Mouse (Mus musculus): ENCODE measurements around the gene Gm9507. TPM values are rescaled to one million over a fixed set of nuclear protein-coding genes. Genes with fewer than 3 reads are reported as not detected.

The Gm9507 gene
- polyA plus RNA-seq (2014; fragmentation: Nextera tagmentation; extraction: Ambion mirVana), result not detected in 2 replicates

GRCm38 (mm10) chr10:77811743-77812142 is at the start of gene Gm9507:
TSS of gene Gm9507 (minus strand) at chr10:77811843.
- peaks cover 4% of the 10 kb centered on the region; the same call in 1 of the 2 replicates for H3K9me3 ChIP-seq (ENCODE audit: control insufficient read depth, low read length)
- no peak within 1 kb of the TSS for H3K27ac ChIP-seq (replicated peaks; ENCODE audit: low read depth, low read length)
- no peak within 1 kb of the TSS for H3K4me3 ChIP-seq (ENCODE audit: low read depth, low read length)
- no peaks in the 10 kb centered on the region for H3K4me1 ChIP-seq (ENCODE audit: control insufficient read depth, insufficient read depth, low read length)
- no peak for ATAC-seq (ENCODE audit: insufficient number of reproducible peaks, low FRiP score, low TSS enrichment, low read depth)
- H3K9ac ChIP-seq (ENCODE audit: low read length), result no peak within 1 kb of the TSS
- no peak for DNase-seq (ENCODE audit: low spot score)
- no peaks in the 10 kb centered on the region for H3K36me3 ChIP-seq (ENCODE audit: control insufficient read depth, insufficient read depth, low read length)
- H3K27me3 ChIP-seq (ENCODE audit: control insufficient read depth, insufficient read depth, low read length), result no peaks in the 10 kb centered on the region
- WGBS, result 69% methylated on average over 5 of the region's 5 CpGs
- H3K4me2 ChIP-seq (ENCODE audit: low read depth, severe bottlenecking), result no peak within 1 kb of the TSS

- Histone ChIP-seq H3K9ac (ENCODE audit: low read length) (no peak within 1 kb of the TSS), H3K4me2 (ENCODE audit: low read depth, severe bottlenecking) (no peak within 1 kb of the TSS), H3K27ac (replicated peaks; ENCODE audit: low read depth, low read length) (no peak within 1 kb of the TSS), H3K36me3 (ENCODE audit: control insufficient read depth, insufficient read depth, low read length) (no peaks in the 10 kb centered on the region), H3K9me3 (ENCODE audit: control insufficient read depth, low read length) (no peaks in the 10 kb centered on the region), H3K4me3 (ENCODE audit: low read depth, low read length) (no peak within 1 kb of the TSS), H3K27me3 (ENCODE audit: control insufficient read depth, insufficient read depth, low read length) (no peaks in the 10 kb centered on the region), H3K4me1 (ENCODE audit: control insufficient read depth, insufficient read depth, low read length) (no peaks in the 10 kb centered on the region)
- ATAC-seq (ENCODE audit: insufficient number of reproducible peaks, low FRiP score, low TSS enrichment, low read depth) (no peak), DNase-seq (ENCODE audit: low spot score) (no peak)
- 74% methylated on average over 9 of the region's 9 CpGs for WGBS
Observed at GRCm38 (mm10) chr10:77852559-77852958, 40.9 kb upstream of the Gm9507 start, which contains the start of gene Gm10318. TSS of gene Gm10318 (plus strand) at chr10:77852859.

- Histone ChIP-seq H3K4me2 (ENCODE audit: low read depth, severe bottlenecking) (no peak overlapping the region), H3K27me3 (ENCODE audit: control insufficient read depth, insufficient read depth, low read length) (no peaks in the 10 kb centered on the region), H3K9ac (ENCODE audit: low read length) (no peak overlapping the region), H3K27ac (replicated peaks; ENCODE audit: low read depth, low read length) (no peak overlapping the region), H3K4me3 (ENCODE audit: low read depth, low read length) (no peak overlapping the region), H3K36me3 (ENCODE audit: control insufficient read depth, insufficient read depth, low read length) (no peaks in the 10 kb centered on the region), H3K9me3 (ENCODE audit: control insufficient read depth, low read length) (no peaks in the 10 kb centered on the region; the same call in 1 of the 2 replicates), H3K4me1 (ENCODE audit: control insufficient read depth, insufficient read depth, low read length) (no peaks in the 10 kb centered on the region)
- no peak for DNase-seq (ENCODE audit: low spot score)
- 91% methylated on average over 2 of the region's 2 CpGs for WGBS
- no peak for ATAC-seq (ENCODE audit: insufficient number of reproducible peaks, low FRiP score, low TSS enrichment, low read depth)
Observed at GRCm38 (mm10) chr10:77847538-77847937, 35.9 kb upstream of the Gm9507 start.

GRCm38 (mm10) chr10:77846961-77847360 is 35.3 kb upstream of the Gm9507 start:
- WGBS, result 31% methylated on average over 2 of the region's 2 CpGs
- Histone ChIP-seq H3K36me3 (ENCODE audit: control insufficient read depth, insufficient read depth, low read length) (no peaks in the 10 kb centered on the region), H3K27me3 (ENCODE audit: control insufficient read depth, insufficient read depth, low read length) (no peaks in the 10 kb centered on the region), H3K4me2 (ENCODE audit: low read depth, severe bottlenecking) (no peak overlapping the region), H3K9me3 (ENCODE audit: control insufficient read depth, low read length) (no peaks in the 10 kb centered on the region; the same call in 1 of the 2 replicates), H3K27ac (replicated peaks; ENCODE audit: low read depth, low read length) (no peak overlapping the region), H3K4me1 (ENCODE audit: control insufficient read depth, insufficient read depth, low read length) (no peaks in the 10 kb centered on the region), H3K4me3 (ENCODE audit: low read depth, low read length) (no peak overlapping the region), H3K9ac (ENCODE audit: low read length) (no peak overlapping the region)
- ATAC-seq (ENCODE audit: insufficient number of reproducible peaks, low FRiP score, low TSS enrichment, low read depth), result no peak
- DNase-seq (ENCODE audit: low spot score), result no peak

- DNase-seq (ENCODE audit: low spot score) (no peak), ATAC-seq (ENCODE audit: insufficient number of reproducible peaks, low FRiP score, low TSS enrichment, low read depth) (no peak)
- 88% methylated on average over 3 of the region's 3 CpGs for WGBS
Observed at GRCm38 (mm10) chr10:77846503-77846902, 34.9 kb upstream of the Gm9507 start, which contains the start of gene Gm36176. TSS of gene Gm36176 (plus strand) at chr10:77846803.

GRCm38 (mm10) chr10:77839006-77839405 is 27.4 kb upstream of the Gm9507 start:
- DNase-seq (ENCODE audit: low spot score) (no peak), ATAC-seq (ENCODE audit: insufficient number of reproducible peaks, low FRiP score, low TSS enrichment, low read depth) (no peak)
- H3K27ac ChIP-seq (replicated peaks; ENCODE audit: low read depth, low read length), result no peak overlapping the region
- H3K36me3 ChIP-seq (ENCODE audit: control insufficient read depth, insufficient read depth, low read length), result no peaks in the 10 kb centered on the region; the same call in 1 of the 2 replicates
- no peaks in the 10 kb centered on the region for H3K27me3 ChIP-seq (ENCODE audit: control insufficient read depth, insufficient read depth, low read length)
- H3K9me3 ChIP-seq (ENCODE audit: control insufficient read depth, low read length), result no peaks in the 10 kb centered on the region; the same call in 1 of the 2 replicates
- H3K4me1 ChIP-seq (ENCODE audit: control insufficient read depth, insufficient read depth, low read length), result no peaks in the 10 kb centered on the region
- H3K4me2 ChIP-seq (ENCODE audit: low read depth, severe bottlenecking), result no peak overlapping the region
- H3K4me3 ChIP-seq (ENCODE audit: low read depth, low read length), result no peak overlapping the region
- H3K9ac ChIP-seq (ENCODE audit: low read length), result no peak overlapping the region
- WGBS, result 75% methylated on average over 6 of the region's 6 CpGs

More at GRCm38 (mm10) chr10:77846503-77846902, 34.9 kb upstream of the Gm9507 start, which contains the start of gene Gm36176:
- Histone ChIP-seq H3K9me3 (ENCODE audit: control insufficient read depth, low read length) (no peaks in the 10 kb centered on the region; the same call in 1 of the 2 replicates), H3K4me3 (ENCODE audit: low read depth, low read length) (no peak within 1 kb of the TSS), H3K4me2 (ENCODE audit: low read depth, severe bottlenecking) (no peak within 1 kb of the TSS), H3K4me1 (ENCODE audit: control insufficient read depth, insufficient read depth, low read length) (no peaks in the 10 kb centered on the region), H3K9ac (ENCODE audit: low read length) (no peak within 1 kb of the TSS), H3K36me3 (ENCODE audit: control insufficient read depth, insufficient read depth, low read length) (no peaks in the 10 kb centered on the region), H3K27ac (replicated peaks; ENCODE audit: low read depth, low read length) (no peak within 1 kb of the TSS), H3K27me3 (ENCODE audit: control insufficient read depth, insufficient read depth, low read length) (no peaks in the 10 kb centered on the region)

- Histone ChIP-seq H3K4me3 (ENCODE audit: low read depth, low read length) (no peak within 1 kb of the TSS), H3K27ac (replicated peaks; ENCODE audit: low read depth, low read length) (no peak within 1 kb of the TSS), H3K4me1 (ENCODE audit: control insufficient read depth, insufficient read depth, low read length) (no peaks in the 10 kb centered on the region), H3K9ac (ENCODE audit: low read length) (no peak within 1 kb of the TSS), H3K36me3 (ENCODE audit: control insufficient read depth, insufficient read depth, low read length) (no peaks in the 10 kb centered on the region; the same call in 1 of the 2 replicates), H3K27me3 (ENCODE audit: control insufficient read depth, insufficient read depth, low read length) (no peaks in the 10 kb centered on the region), H3K4me2 (ENCODE audit: low read depth, severe bottlenecking) (no peak within 1 kb of the TSS), H3K9me3 (ENCODE audit: control insufficient read depth, low read length) (no peaks in the 10 kb centered on the region)
- no peak for DNase-seq (ENCODE audit: low spot score)
- ATAC-seq (ENCODE audit: insufficient number of reproducible peaks, low FRiP score, low TSS enrichment, low read depth), result no peak
- 74% methylated on average over 9 of the region's 9 CpGs for WGBS
Observed at GRCm38 (mm10) chr10:77835647-77836046, 24.0 kb upstream of the Gm9507 start, which contains the start of gene Krtap10-10. TSS of gene Krtap10-10 (plus strand) at chr10:77835947.

- Histone ChIP-seq H3K4me1 (ENCODE audit: control insufficient read depth, insufficient read depth, low read length) (0 out of 2 replicates have a peak, but pooled peaks cover 2% of the 10 kb centered on the region), H3K27me3 (ENCODE audit: control insufficient read depth, insufficient read depth, low read length) (no peaks in the 10 kb centered on the region), H3K27ac (replicated peaks; ENCODE audit: low read depth, low read length) (no peak within 1 kb of the TSS), H3K9ac (ENCODE audit: low read length) (no peak within 1 kb of the TSS), H3K36me3 (ENCODE audit: control insufficient read depth, insufficient read depth, low read length) (no peaks in the 10 kb centered on the region), H3K9me3 (ENCODE audit: control insufficient read depth, low read length) (no peaks in the 10 kb centered on the region), H3K4me2 (ENCODE audit: low read depth, severe bottlenecking) (no peak within 1 kb of the TSS), H3K4me3 (ENCODE audit: low read depth, low read length) (no peak within 1 kb of the TSS)
- DNase-seq (ENCODE audit: low spot score) (no peak), ATAC-seq (ENCODE audit: insufficient number of reproducible peaks, low FRiP score, low TSS enrichment, low read depth) (no peak)
- WGBS, result 77% methylated on average over 6 of the region's 6 CpGs
Observed at GRCm38 (mm10) chr10:77826951-77827350, 15.3 kb upstream of the Gm9507 start, which contains the start of gene Krtap10-4. TSS of gene Krtap10-4 (minus strand) at chr10:77827095.
